Mouse (Mus musculus): ENCODE results near the gene Ndufb11. TPM values are rescaled to one million over a fixed set of nuclear protein-coding genes. Genes with fewer than 3 reads are reported as not detected.

Gene Ndufb11
- polyA plus RNA-seq, 2 experiments: 95.3 to 199 TPM

DNA sequence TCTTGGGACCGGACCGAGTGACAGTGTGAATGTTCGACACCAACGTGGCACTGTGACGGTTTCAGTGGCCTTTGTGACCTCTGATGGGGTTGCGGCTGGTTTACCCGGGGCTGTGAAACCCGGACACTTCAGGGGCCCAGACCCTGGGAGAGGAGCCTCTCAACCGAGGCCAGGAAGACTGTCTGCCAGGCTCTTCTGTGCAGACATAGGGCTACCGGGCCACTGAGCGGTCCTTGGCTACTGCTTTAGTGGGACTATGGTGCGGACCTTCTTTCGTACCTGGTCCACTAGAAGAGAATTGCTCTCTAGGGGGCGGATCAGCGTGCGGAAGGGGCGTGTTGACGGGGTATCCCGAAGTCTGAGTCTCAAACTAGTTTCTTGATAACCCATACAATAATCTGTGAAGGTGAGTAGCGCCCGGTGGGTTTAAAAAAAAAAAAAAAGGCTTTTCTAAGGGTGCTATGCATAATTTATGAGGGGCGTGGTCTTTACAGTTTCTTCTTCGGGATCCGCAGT is 41.5 kb upstream of the Ndufb11 start:
- H3K27ac ChIP-seq: peak overlapping the region; percentile 61; the same call in 1 of the 2 replicates
- H3K9ac ChIP-seq (replicated peaks): peak overlapping the region; percentile 60
- peak overlapping the region; percentile 64 to 66 for H3K4me3 ChIP-seq (ENCODE audit: insufficient read depth in 1 of 2, low read depth in 2 of 2, low read length in 2 of 2)
- ATAC-seq (ENCODE audit: insufficient read depth) (no peak), DNase-seq (ENCODE audit: low read depth in 3 of 3, low spot score in 3 of 3) (no peak)
- TF ChIP-seq EP300 (IDR thresholded peaks at IDR 0.05; ENCODE audit: low read depth): no peak
- TF ChIP-seq CTCF (IDR thresholded peaks at IDR 0.05; ENCODE audit: low read depth): no peak
- H3K4me1 ChIP-seq (replicated peaks; ENCODE audit: control insufficient read depth in 2 of 2, insufficient read depth in 2 of 2, low read length in 1 of 2): no peaks in the 10 kb centered on the region
- H3K36me3 ChIP-seq (replicated peaks; ENCODE audit: control insufficient read depth, insufficient read depth, low read depth): no peaks in the 10 kb centered on the region
- 10% methylated on average over 24 of the region's 24 CpGs for WGBS (ENCODE audit: insufficient replicate concordance)
- no peaks in the 10 kb centered on the region for H3K9me3 ChIP-seq (ENCODE audit: control insufficient read depth, low read length)
- no peaks in the 10 kb centered on the region for H3K27me3 ChIP-seq (ENCODE audit: control insufficient read depth, insufficient read depth, low read length)
- peak overlapping the region; percentile 78 for H3K4me2 ChIP-seq (ENCODE audit: low read depth)

DNA sequence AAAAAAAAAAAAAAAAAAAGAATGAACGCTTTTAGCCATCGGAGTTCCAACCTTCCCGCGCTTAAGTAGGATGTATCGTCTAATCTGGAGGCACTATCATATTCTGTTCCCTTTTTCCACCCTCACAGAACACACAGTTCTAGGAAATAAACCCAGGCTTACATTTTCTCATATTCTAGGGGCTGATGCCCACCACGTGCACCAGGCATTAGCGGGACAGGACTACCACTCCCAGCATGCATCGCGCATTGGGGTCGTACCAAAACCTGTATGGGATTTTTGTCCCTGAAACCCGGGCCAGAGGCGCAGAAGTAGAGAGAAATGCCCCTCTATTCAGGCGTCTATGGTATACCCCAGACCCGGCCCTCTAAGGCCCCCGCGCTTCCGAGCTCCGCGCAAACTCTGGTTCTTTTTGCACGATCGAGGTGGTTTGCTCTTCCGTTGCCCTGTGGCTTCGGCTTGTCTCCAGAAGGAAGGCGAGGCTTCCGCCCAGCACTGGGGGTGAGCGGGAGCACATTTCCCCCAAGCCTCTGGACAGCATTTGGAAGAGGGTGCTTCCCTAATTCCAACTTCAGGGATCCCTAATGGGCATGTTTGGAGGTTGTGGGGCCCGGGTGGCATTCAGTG is 40.7 kb upstream of the Ndufb11 start, which contains the start of gene Uba1:
Gene Uba1, plus strand, starts transcription at position 301 of the 627 bp plus-strand sequence.
- DNase-seq (ENCODE audit: low read depth in 3 of 3, low spot score in 3 of 3) (peak; percentile 67 to 72 (median 71)), ATAC-seq (ENCODE audit: insufficient read depth) (peak; percentile 78)
- no peaks in the 10 kb centered on the region for H3K9me3 ChIP-seq (ENCODE audit: control insufficient read depth, low read length)
- H3K4me1 ChIP-seq (replicated peaks; ENCODE audit: control insufficient read depth in 2 of 2, insufficient read depth in 2 of 2, low read length in 1 of 2): no peaks in the 10 kb centered on the region
- 0 out of 2 replicates have a peak, but pooled peaks have one; percentile 8 for TF ChIP-seq EP300 (IDR thresholded peaks at IDR 0.05; ENCODE audit: low read depth)
- TF ChIP-seq CTCF (IDR thresholded peaks at IDR 0.05; ENCODE audit: low read depth): no peak
- peak within 1 kb of the TSS; percentile 64 to 66 for H3K4me3 ChIP-seq (ENCODE audit: insufficient read depth in 1 of 2, low read depth in 2 of 2, low read length in 2 of 2)
- H3K36me3 ChIP-seq (replicated peaks; ENCODE audit: control insufficient read depth, insufficient read depth, low read depth): no peaks in the 10 kb centered on the region
- no peaks in the 10 kb centered on the region for H3K27me3 ChIP-seq (ENCODE audit: control insufficient read depth, insufficient read depth, low read length)
- peak within 1 kb of the TSS; percentile 61 for H3K27ac ChIP-seq
- peak within 1 kb of the TSS; percentile 78 for H3K4me2 ChIP-seq (ENCODE audit: low read depth)
- 10% methylated on average over 27 of the region's 27 CpGs for WGBS (ENCODE audit: insufficient replicate concordance)
- peak within 1 kb of the TSS; percentile 60 for H3K9ac ChIP-seq (replicated peaks)

DNA sequence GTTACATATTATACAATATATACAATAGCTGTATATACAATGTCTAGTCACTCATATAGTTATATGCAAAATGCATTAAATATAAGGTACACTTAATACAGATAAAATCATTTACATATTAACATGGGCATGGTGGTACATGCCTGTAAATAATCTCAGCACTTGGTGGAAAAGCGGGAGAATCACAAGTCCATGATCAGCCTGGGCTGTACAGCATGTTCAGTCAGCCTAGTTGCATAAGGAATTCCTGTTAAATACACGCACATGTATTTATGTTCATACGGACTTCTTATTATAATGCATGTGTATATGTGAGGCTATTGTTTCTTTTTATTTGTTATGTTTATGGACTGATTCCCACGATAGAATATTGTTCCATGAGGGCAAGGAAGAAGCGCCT is 40.2 kb upstream of the Ndufb11 start:
- Histone ChIP-seq H3K9ac (replicated peaks) (no peak overlapping the region; the same call in 1 of the 2 replicates), H3K27ac (no peak overlapping the region), H3K4me2 (ENCODE audit: low read depth) (peak overlapping the region; percentile 78), H3K9me3 (ENCODE audit: control insufficient read depth, low read length) (no peaks in the 10 kb centered on the region), H3K4me1 (replicated peaks; ENCODE audit: control insufficient read depth in 2 of 2, insufficient read depth in 2 of 2, low read length in 1 of 2) (no peaks in the 10 kb centered on the region), H3K36me3 (replicated peaks; ENCODE audit: control insufficient read depth, insufficient read depth, low read depth) (no peaks in the 10 kb centered on the region), H3K27me3 (ENCODE audit: control insufficient read depth, insufficient read depth, low read length) (no peaks in the 10 kb centered on the region), H3K4me3 (ENCODE audit: insufficient read depth in 1 of 2, low read depth in 2 of 2, low read length in 2 of 2) (peak overlapping the region; percentile 64 to 66; a peak in 3 of 4 replicates)
- DNase-seq (ENCODE audit: low read depth in 3 of 3, low spot score in 3 of 3) (no peak), ATAC-seq (ENCODE audit: insufficient read depth) (no peak)
- TF ChIP-seq CTCF (IDR thresholded peaks at IDR 0.05; ENCODE audit: low read depth) (no peak), EP300 (IDR thresholded peaks at IDR 0.05; ENCODE audit: low read depth) (no peak)
- WGBS (ENCODE audit: insufficient replicate concordance): 19% methylated on average over 5 of the region's 5 CpGs

DNA sequence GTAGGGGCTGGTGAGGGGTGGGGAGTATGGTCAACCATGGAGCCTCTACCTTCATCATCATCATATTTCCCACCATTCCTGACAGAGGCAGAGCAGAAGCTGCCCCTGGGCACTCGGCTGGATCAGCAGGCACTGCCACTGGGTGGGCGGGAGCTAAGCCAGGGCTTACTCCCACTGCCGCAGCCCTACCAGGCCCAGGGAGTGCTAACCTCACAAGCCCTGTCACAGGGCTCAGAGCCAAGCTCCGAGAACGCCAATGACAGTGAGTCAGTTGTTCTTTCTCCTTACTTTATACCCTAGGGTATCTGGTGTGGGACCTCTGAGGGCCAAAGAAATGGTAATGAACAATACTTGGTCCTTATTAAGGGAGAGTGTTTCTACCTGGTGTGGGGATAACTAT is 27.4 kb upstream of the Ndufb11 start:
- Histone ChIP-seq H3K27me3 (ENCODE audit: control insufficient read depth, insufficient read depth, low read length) (no peaks in the 10 kb centered on the region), H3K9me3 (ENCODE audit: control insufficient read depth, low read length) (no peaks in the 10 kb centered on the region), H3K9ac (replicated peaks) (no peak overlapping the region), H3K4me1 (replicated peaks; ENCODE audit: control insufficient read depth in 2 of 2, insufficient read depth in 2 of 2, low read length in 1 of 2) (no peaks in the 10 kb centered on the region), H3K4me2 (ENCODE audit: low read depth) (no peak overlapping the region), H3K36me3 (replicated peaks; ENCODE audit: control insufficient read depth, insufficient read depth, low read depth) (peaks cover 45% of the 10 kb centered on the region), H3K4me3 (ENCODE audit: insufficient read depth in 1 of 2, low read depth in 2 of 2, low read length in 2 of 2) (no peak overlapping the region), H3K27ac (no peak overlapping the region)
- ATAC-seq (ENCODE audit: insufficient read depth): no peak
- TF ChIP-seq CTCF (IDR thresholded peaks at IDR 0.05; ENCODE audit: low read depth) (no peak), EP300 (IDR thresholded peaks at IDR 0.05; ENCODE audit: low read depth) (no peak)
- DNase-seq (ENCODE audit: low read depth in 3 of 3, low spot score in 3 of 3): no peak
- 72% methylated on average over 5 of the region's 5 CpGs for WGBS (ENCODE audit: insufficient replicate concordance)

DNA sequence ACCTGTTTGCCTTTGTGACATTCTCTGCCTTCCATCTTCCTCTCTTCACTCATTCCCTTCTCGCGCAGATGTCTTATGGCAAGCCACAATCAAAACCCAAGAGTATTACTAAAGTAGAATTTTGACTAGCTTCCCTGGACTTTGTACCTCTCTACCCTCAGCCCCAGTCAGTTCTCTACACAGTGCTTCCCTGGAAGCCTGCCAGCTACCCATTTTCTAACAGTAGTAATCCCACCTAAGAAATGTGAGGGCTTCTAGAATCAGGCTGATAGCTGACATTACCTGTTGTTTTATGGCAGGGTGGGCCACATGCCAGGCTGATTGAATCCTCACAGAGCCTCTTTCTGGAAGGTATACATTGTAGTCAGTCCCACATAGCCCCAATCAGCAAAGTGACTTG is 20.7 kb upstream of the Ndufb11 start:
- TF ChIP-seq EP300 (IDR thresholded peaks at IDR 0.05; ENCODE audit: low read depth) (no peak), CTCF (IDR thresholded peaks at IDR 0.05; ENCODE audit: low read depth) (no peak)
- ATAC-seq (ENCODE audit: insufficient read depth) (no peak), DNase-seq (ENCODE audit: low read depth in 3 of 3, low spot score in 3 of 3) (no peak)
- Histone ChIP-seq H3K4me3 (ENCODE audit: insufficient read depth in 1 of 2, low read depth in 2 of 2, low read length in 2 of 2) (no peak overlapping the region), H3K4me2 (ENCODE audit: low read depth) (no peak overlapping the region), H3K27ac (no peak overlapping the region), H3K9me3 (ENCODE audit: control insufficient read depth, low read length) (no peaks in the 10 kb centered on the region), H3K4me1 (replicated peaks; ENCODE audit: control insufficient read depth in 2 of 2, insufficient read depth in 2 of 2, low read length in 1 of 2) (no peaks in the 10 kb centered on the region), H3K36me3 (replicated peaks; ENCODE audit: control insufficient read depth, insufficient read depth, low read depth) (peaks cover 34% of the 10 kb centered on the region), H3K27me3 (ENCODE audit: control insufficient read depth, insufficient read depth, low read length) (no peaks in the 10 kb centered on the region), H3K9ac (replicated peaks) (no peak overlapping the region)
- WGBS (ENCODE audit: insufficient replicate concordance): 90% methylated on average over 2 of the region's 2 CpGs
